Mouse (Mus musculus) neural tube, embryonic 13.5 days (tissue): Measurements from ENCODE around the gene Fgd6. TPM values are rescaled to one million over a fixed set of nuclear protein-coding genes. Genes with fewer than 3 reads are reported as not detected.

Source experiments
- ATAC-seq: fragments of 200-750 bp; cut with Nextera tagmentation; 2 replicates; pipeline ENCODE4 v1.8.0; 2017; ENCODE audit warnings: low read depth, mild to moderate bottlenecking, moderate TSS enrichment, moderate library complexity
- H3K27ac ChIP-seq: fragments of 300-500 bp; sonication (generic); replicated peaks from 2 replicates; pipeline ENCODE4 v1.5.1; 2015; ENCODE audit warnings: moderate library complexity, mild to moderate bottlenecking, inconsistent platforms
- H3K27me3 ChIP-seq: fragments of 300-500 bp; sonication (generic); 2 replicates; pipeline ENCODE4 v1.6.1; 2015; ENCODE audit warnings: mild to moderate bottlenecking, inconsistent platforms
- H3K36me3 ChIP-seq: fragments of 300-500 bp; sonication (generic); 2 replicates; pipeline ENCODE4 v1.6.1; 2015; ENCODE audit warnings: mild to moderate bottlenecking, inconsistent platforms
- H3K4me1 ChIP-seq: fragments of 300-500 bp; sonication (generic); replicated peaks from 2 replicates; pipeline ENCODE4 v1.6.1; 2015; ENCODE audit warnings: inconsistent platforms
- H3K4me2 ChIP-seq: fragments of 300-500 bp; sonication (generic); 2 replicates; pipeline ENCODE4 v1.6.1; 2015; ENCODE audit warnings: inconsistent platforms, mild to moderate bottlenecking, moderate library complexity
- H3K4me3 ChIP-seq: fragments of 300-500 bp; sonication (generic); 2 replicates; pipeline ENCODE4 v1.5.1; 2015; ENCODE audit warnings: mild to moderate bottlenecking, inconsistent platforms
- H3K9ac ChIP-seq: fragments of 300-500 bp; sonication (generic); 2 replicates; pipeline ENCODE4 v1.6.1; 2015; ENCODE audit warnings: moderate library complexity, mild to moderate bottlenecking, inconsistent platforms
- H3K9me3 ChIP-seq: fragments of 300-500 bp; sonication (generic); 2 replicates; pipeline ENCODE4 v1.6.1; 2016; ENCODE audit warnings: inconsistent platforms
- WGBS: fragments of 180-500 bp; shearing (Covaris S2); methylation state at CpG from one replicate; pipeline ENCODE4 v1.1.7; 2015; 5-methylcytosine and 5-hydroxymethylcytosine counted together
- polyA plus RNA-seq: library from polyadenylated mRNA; unstranded; fragments of >200 nt; fragmentation: Nextera tagmentation; extraction: Ambion mirVana; gene quantifications from 2 replicates; pipeline ENCODE4 v1.2.1, GENCODE M21; 2015

Fgd6 gene
- polyA plus RNA-seq, 1 experiment from 2014 or later: 2.7 TPM

DNA sequence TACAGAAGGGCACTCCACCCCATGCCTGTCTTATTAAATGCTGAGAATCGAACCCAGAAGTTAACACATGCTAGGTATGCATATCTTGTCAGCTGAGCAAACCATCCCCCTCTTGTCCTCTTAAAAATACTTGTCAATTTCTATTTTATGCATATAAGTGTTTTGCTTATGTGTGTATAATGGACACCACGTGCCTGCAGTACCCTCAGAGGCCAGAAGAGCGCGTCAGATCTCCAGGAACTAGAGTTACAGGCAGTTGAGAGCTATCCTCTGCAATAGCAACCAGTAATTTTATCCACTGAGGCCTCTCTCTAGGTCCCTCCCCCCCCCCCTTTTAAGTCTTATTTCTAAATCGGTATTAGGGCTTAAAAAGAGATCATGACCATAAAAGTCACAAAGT lies 88.6 kb downstream of the Fgd6 start:
- Histone ChIP-seq H3K9ac (no peak overlapping the region), H3K27ac (no peak overlapping the region), H3K36me3 (peaks cover 15% of the 10 kb centered on the region), H3K4me1 (peaks cover 6% of the 10 kb centered on the region; the same call in 1 of the 2 replicates), H3K27me3 (no peaks in the 10 kb centered on the region), H3K4me3 (no peak overlapping the region), H3K4me2 (no peak overlapping the region), H3K9me3 (no peaks in the 10 kb centered on the region)
- no peak for ATAC-seq
- WGBS: 75% methylated on average over 5 of the region's 5 CpGs

DNA sequence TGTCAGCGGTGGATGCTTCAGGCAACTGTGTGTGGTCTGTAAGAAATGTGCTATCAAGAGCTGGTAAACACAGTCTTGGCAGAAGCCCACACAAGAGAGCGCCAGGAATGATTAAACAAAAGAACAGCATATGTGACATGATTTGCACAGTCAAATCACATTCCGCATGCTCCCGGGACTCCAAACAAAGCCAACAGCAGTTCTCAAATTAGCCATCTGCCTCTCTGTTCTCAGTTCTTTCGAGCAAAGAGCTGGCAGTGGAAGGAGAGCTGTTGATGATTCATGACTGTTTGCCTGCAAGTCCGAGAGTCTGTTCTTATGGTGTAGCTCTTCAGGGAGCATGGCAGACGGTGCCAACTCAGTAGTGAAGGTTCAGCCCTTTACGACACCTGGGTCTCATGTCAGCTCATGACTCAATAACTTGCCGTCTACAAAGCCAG lies 93.9 kb downstream of the Fgd6 start:
- Histone ChIP-seq H3K9ac (no peak overlapping the region), H3K27ac (peak overlapping the region; percentile 71), H3K9me3 (no peaks in the 10 kb centered on the region), H3K4me1 (peaks cover 13% of the 10 kb centered on the region; the same call in 1 of the 2 replicates), H3K27me3 (no peaks in the 10 kb centered on the region), H3K4me3 (no peak overlapping the region), H3K36me3 (no peaks in the 10 kb centered on the region), H3K4me2 (no peak overlapping the region)
- WGBS: 17% methylated on average over 9 of the region's 9 CpGs
- peak; percentile 87 for ATAC-seq

DNA sequence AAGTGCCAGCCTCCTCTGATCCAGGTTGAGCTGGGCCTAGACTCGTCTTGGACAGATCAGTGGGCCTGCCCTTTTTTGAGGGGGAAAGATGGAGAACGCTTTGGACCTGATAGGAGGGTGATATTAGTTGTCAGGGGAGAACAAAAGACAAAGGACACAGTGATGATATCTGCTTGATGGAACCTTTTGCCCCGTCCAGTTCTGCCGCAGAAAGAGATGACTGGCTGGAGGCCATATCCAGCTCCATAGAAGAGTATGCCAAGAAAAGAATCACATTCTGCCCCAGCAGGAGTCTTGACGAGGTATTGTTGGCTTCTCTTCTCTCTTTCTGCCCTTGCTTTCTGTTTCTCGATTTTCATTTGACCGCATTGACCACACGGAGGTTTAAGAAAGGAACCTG lies 97.3 kb downstream of the Fgd6 start:
- H3K36me3 ChIP-seq: 0 out of 2 replicates have a peak, but pooled peaks cover 5% of the 10 kb centered on the region
- 80% methylated on average over 8 of the region's 8 CpGs for WGBS
- H3K9me3 ChIP-seq: no peaks in the 10 kb centered on the region
- H3K4me2 ChIP-seq: no peak overlapping the region
- no peak overlapping the region for H3K27ac ChIP-seq
- no peak for ATAC-seq
- no peak overlapping the region for H3K4me3 ChIP-seq
- H3K9ac ChIP-seq: no peak overlapping the region
- peaks cover 13% of the 10 kb centered on the region; the same call in 1 of the 2 replicates for H3K4me1 ChIP-seq
- no peaks in the 10 kb centered on the region for H3K27me3 ChIP-seq

DNA sequence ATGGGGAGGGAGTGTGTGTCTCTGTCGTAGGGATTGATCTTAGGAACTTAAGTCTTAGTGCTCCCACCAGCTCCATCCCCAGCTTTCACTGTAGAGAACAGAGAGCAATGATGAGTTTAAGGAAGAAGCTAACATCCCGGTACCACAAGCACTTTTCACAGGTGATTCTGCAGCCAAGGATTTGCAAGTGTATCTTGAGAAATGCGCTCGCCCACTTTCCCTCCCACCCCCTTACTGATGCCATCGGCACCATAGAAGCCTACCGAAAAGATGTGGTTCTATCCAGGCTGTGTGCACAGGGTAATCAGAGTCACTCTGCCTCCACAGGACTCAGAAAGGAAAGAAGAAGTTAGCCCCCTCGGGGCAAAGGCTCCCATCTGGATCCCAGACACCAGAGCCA lies 97.9 kb downstream of the Fgd6 start:
- peaks cover 13% of the 10 kb centered on the region; the same call in 1 of the 2 replicates for H3K4me1 ChIP-seq
- 88% methylated on average over 7 of the region's 7 CpGs for WGBS

DNA sequence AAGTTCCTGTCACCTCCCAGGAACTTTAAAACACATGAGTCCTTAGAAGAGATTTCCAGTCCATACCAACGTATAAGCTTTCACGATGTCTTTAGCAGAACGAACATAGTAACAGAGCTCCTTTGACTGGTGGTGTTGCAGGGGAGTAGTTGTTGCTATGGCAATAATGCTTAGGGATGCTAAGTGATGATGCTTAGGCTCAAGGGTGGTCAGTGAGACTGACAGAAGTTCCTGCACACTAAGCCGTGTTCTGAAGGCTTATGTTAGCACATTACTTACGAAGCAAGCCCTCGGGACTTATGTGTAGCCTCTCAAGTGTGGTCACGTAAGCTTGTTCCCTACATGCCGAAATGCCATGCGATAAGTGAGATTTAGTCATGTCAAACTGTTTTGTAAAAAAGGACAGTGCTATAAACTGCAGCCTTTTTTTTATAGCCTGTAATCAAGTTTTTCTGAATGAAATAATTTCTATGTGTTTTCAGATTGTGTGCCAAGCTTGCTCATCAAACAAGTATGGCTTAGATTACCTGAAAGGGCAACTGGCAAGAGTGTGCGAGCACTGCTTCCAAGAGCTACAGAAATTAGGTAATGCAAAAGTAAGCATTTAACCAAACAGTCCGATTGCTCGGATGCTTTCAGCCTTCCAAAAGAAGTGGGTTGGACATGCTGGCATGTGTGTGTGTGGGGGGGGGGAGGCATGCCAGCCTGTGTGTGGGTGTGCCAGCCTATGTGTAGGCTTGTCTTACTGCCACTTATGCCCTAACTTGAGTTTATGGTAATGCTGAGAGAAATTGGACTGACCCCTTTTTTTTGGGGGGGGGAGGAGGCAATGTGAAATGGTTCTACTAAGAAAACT lies 99.0 kb downstream of the Fgd6 start:
- no peak overlapping the region for H3K9ac ChIP-seq
- ATAC-seq: no peak
- 0 out of 2 replicates have a peak, but pooled peaks cover 3% of the 10 kb centered on the region for H3K4me1 ChIP-seq
- no peak overlapping the region for H3K4me2 ChIP-seq
- H3K27ac ChIP-seq: no peak overlapping the region
- WGBS: 94% methylated on average over 12 of the region's 12 CpGs
- H3K9me3 ChIP-seq: no peaks in the 10 kb centered on the region
- H3K4me3 ChIP-seq: no peak overlapping the region
- 0 out of 2 replicates have a peak, but pooled peaks cover 6% of the 10 kb centered on the region for H3K36me3 ChIP-seq
- no peaks in the 10 kb centered on the region for H3K27me3 ChIP-seq

More for the DNA sequence above, 97.9 kb downstream of the Fgd6 start:
- no peaks in the 10 kb centered on the region for H3K27me3 ChIP-seq
- 0 out of 2 replicates have a peak, but pooled peaks cover 6% of the 10 kb centered on the region for H3K36me3 ChIP-seq
- H3K27ac ChIP-seq: no peak overlapping the region
- ATAC-seq: no peak
- H3K9me3 ChIP-seq: no peaks in the 10 kb centered on the region
- H3K4me2 ChIP-seq: no peak overlapping the region
- no peak overlapping the region for H3K9ac ChIP-seq
- no peak overlapping the region for H3K4me3 ChIP-seq

DNA sequence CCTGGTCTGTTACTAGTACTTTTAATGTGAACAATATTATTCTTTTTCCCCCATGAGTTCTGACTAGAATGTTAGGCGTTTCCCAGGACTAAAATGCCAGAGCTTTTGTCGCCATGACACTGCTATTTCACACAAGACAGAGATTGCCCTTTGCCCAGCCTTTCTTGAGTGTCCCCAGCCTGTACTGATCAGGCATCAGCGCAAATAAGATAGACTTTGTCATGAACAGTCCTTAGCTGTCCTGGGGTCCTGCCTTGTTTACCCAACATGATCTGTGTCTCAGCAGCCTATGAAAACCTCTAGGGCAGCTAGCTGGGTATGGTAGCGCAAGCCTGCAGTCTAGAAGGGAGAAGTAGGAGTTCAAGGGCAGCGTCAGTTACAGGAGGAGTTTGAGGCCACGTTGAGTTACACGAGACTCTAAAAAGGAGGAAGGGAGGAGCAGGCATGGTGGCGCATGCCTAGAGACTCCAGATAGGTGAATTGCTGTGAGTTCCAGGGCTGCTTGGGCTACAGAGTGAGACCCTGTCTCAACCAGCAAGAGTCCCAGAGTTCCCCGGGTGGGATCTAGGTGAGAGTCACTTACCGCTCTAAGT lies 103.2 kb downstream of the Fgd6 start:
- ATAC-seq: no peak
- H3K27me3 ChIP-seq: no peaks in the 10 kb centered on the region
- no peak overlapping the region for H3K27ac ChIP-seq
- H3K9me3 ChIP-seq: no peaks in the 10 kb centered on the region
- peaks cover 11% of the 10 kb centered on the region for H3K36me3 ChIP-seq
- no peak overlapping the region for H3K9ac ChIP-seq
- 92% methylated on average over 10 of the region's 10 CpGs for WGBS
- no peak overlapping the region for H3K4me3 ChIP-seq
- H3K4me1 ChIP-seq: no peaks in the 10 kb centered on the region
- no peak overlapping the region for H3K4me2 ChIP-seq

DNA sequence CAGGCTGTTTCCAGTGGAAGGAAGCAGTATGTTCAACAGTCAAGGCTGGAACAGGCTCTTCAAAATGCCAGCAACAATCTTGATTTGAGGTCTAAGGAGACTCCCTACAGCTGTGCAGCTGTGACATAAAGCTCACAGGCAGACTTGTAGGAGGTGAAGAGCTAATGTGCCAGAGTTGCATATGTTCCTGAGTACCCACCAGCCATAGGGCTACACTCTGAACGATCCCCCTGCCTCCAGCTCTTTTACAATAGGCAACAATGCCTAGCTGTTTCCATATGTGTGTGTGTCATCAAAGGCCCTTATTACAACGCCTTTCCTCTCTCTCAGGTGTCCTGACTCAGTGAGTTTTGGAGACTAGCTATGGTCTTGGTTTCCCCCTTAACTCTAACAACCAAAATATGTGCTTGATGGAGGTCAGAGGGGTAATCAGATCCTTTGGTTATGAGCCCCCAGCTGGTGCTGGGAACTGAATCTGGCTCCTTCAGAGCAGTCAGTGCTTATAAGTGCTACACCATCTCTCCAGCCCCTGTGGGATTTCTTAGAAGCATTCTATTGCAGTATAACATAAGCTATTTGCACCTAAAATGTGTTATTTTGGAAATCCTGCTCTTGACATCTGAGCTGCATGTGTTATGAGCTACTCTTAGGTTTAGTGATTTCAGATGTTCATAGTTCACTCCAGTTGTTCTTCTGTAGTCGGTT lies 104.6 kb downstream of the Fgd6 start:
- H3K36me3 ChIP-seq: peaks cover 11% of the 10 kb centered on the region
- peaks cover 5% of the 10 kb centered on the region; the same call in 1 of the 2 replicates for H3K4me1 ChIP-seq
- 78% methylated on average over 3 of the region's 3 CpGs for WGBS
- H3K27me3 ChIP-seq: no peaks in the 10 kb centered on the region
- no peaks in the 10 kb centered on the region for H3K9me3 ChIP-seq
- no peak for ATAC-seq
- H3K27ac ChIP-seq: no peak overlapping the region
- H3K4me2 ChIP-seq: no peak overlapping the region
- H3K4me3 ChIP-seq: no peak overlapping the region
- no peak overlapping the region for H3K9ac ChIP-seq

DNA sequence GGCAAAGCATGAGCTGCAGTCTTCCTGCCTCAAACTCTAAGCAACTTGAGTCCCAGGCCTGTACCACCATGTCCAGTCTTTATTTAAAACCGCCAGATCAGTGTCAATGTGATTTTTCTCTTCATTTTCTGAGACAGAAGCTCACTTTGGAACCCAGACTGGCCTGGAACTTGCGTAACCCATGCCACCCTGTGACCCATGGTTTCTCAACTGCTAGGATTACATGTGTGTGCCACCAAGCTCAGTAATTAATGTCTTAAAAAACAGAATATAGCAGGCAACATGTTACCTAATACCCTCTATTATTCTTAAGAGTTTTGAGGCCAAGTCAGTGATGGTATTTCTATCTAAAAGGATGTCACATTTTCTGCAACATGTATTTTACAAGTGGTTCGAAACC lies 106.6 kb downstream of the Fgd6 start:
- H3K27me3 ChIP-seq: no peaks in the 10 kb centered on the region
- 96% methylated on average over 3 of the region's 3 CpGs for WGBS
- H3K4me1 ChIP-seq: peaks cover 6% of the 10 kb centered on the region; the same call in 1 of the 2 replicates
- H3K36me3 ChIP-seq: peaks cover 11% of the 10 kb centered on the region
- no peak overlapping the region for H3K27ac ChIP-seq
- H3K4me3 ChIP-seq: no peak overlapping the region
- no peak for ATAC-seq
- H3K9me3 ChIP-seq: no peaks in the 10 kb centered on the region
- H3K9ac ChIP-seq: no peak overlapping the region
- no peak overlapping the region for H3K4me2 ChIP-seq

DNA sequence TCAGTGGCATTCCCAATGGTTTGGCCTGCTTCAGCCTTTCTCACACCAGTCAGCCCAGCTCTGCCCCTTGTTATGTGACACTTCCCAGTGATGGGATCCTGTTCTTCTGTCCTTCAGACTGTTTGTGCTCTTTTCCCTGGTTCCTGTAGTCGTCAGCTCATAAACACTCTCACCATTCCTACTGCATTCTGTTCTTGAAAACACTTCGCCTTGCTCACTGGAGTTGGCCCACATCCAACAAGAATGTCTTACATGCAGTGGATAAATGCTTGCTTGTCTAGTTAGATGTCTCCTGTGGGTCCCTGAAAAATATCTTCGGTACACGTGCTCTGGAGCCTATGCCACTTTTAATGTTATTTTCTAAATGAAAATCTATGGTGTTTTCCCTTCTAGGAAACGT lies 108.8 kb downstream of the Fgd6 start:
- WGBS: 65% methylated on average over 5 of the region's 5 CpGs
- no peak for ATAC-seq

DNA sequence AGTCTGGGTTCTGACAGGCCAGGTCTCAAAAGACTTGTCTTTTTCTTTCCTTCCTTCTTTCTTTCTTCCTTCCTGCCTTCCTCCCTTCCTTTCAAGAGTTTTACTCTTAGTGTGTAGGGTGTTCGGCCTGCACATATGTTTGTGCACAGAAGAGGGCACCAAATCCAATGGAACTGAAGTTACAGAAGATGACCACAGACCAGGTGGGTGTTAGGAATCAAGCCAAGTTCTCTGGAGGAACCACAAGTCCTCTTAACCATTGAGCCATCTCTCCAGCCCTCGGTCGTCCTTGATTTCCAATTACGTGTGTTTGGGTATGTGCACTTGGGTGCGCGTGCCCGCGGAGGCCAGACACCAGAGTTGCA lies 111.6 kb downstream of the Fgd6 start:
- H3K9me3 ChIP-seq: no peaks in the 10 kb centered on the region
- H3K36me3 ChIP-seq: no peaks in the 10 kb centered on the region
- peaks cover 40% of the 10 kb centered on the region for H3K4me1 ChIP-seq
- peak overlapping the region; percentile 90 for H3K4me3 ChIP-seq
- ATAC-seq: no peak; the same call in 1 of the 2 replicates
- H3K27ac ChIP-seq: peak overlapping the region; percentile 89; the same call in 1 of the 2 replicates
- H3K27me3 ChIP-seq: no peaks in the 10 kb centered on the region
- H3K4me2 ChIP-seq: peak overlapping the region; percentile 69
- peak overlapping the region; percentile 92 for H3K9ac ChIP-seq
- WGBS: 13% methylated on average over 8 of the region's 8 CpGs

More for the DNA sequence above, 108.8 kb downstream of the Fgd6 start:
- Histone ChIP-seq H3K36me3 (peaks cover 6% of the 10 kb centered on the region), H3K4me3 (no peak overlapping the region), H3K9ac (no peak overlapping the region), H3K27ac (no peak overlapping the region; the same call in 1 of the 2 replicates), H3K4me1 (peaks cover 21% of the 10 kb centered on the region), H3K27me3 (no peaks in the 10 kb centered on the region), H3K9me3 (no peaks in the 10 kb centered on the region), H3K4me2 (no peak overlapping the region)

DNA sequence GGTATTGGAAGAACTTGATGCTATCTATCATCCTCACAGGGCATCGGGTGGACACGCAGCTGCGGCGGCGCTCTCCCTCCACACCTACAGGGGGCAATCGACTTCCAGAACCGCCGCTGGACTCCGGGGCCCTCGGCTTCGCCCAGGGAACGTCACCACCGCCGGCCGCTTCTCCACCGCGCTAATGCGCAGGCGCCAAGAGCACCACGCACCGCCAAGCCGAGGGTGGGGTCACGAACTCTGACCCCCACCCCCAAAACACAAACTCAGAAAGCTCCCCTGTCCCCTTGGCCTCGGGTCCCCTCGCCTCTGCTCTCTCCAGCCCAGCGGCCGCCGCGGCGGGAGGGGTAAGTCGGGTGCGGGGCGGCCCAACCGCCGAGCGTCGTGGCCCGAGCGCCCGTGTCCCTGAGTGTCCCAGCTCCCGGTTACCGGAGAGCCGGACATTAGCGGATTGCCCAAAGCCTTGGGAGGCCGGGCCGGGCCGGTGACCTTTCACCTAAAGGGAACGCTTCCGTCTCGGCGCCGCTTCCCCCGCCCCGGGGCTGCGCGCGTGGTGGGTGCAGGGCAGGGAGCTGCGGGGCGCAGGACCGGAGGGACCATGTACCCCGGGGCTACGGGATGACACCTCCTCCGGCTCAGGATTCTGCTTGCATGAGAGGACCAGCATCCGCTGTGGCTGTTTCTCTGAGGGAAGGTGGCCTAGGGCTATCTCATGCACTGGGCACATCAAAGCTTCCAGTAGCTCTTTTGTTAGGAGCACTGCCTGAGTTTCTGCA lies 112.1 kb downstream of the Fgd6 start, which contains the start of gene Nr2c1:
Gene Nr2c1 (plus strand): TSS at position 268 of the 776 bp plus-strand sequence.
- H3K27me3 ChIP-seq: no peaks in the 10 kb centered on the region
- peak within 1 kb of the TSS; percentile 89 for H3K27ac ChIP-seq
- peaks cover 40% of the 10 kb centered on the region for H3K4me1 ChIP-seq
- ATAC-seq: peak; percentile 93
- peak within 1 kb of the TSS; percentile 90 for H3K4me3 ChIP-seq
- no peaks in the 10 kb centered on the region for H3K9me3 ChIP-seq
- WGBS: under 1% methylated on average over 64 of the region's 64 CpGs
- peak within 1 kb of the TSS; percentile 92 for H3K9ac ChIP-seq
- H3K4me2 ChIP-seq: peak within 1 kb of the TSS; percentile 69
- no peaks in the 10 kb centered on the region for H3K36me3 ChIP-seq
